Mouse (Mus musculus) cerebellum, adult 8-10 months (tissue): ENCODE results near the gene Rcc2.

Source experiments
- DNase-seq: peaks from one replicate; pipeline ENCODE4 v3.0.0; 2022

Rcc2 gene

DNA sequence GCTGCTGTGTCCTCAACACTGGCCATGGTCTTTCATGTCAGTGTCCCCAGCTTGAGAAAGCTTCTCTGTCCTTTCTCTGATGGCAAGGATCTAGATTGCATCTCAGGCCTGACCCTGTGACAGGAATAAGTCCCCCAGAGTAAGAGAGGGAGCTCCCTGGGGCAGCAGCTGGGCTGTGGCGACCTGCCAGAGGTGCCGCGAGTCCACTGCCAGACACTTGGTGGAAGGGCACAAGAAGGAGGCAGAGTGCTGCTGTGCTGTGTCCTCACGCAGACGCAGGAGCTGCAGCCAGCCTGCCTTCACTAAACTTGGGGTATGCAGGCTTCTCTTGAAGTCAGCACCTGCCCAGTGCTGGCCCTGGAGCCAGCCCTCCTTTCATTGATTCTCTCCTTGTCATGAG, 11.0 kb downstream of the Rcc2 start:
- no peak for DNase-seq

DNA sequence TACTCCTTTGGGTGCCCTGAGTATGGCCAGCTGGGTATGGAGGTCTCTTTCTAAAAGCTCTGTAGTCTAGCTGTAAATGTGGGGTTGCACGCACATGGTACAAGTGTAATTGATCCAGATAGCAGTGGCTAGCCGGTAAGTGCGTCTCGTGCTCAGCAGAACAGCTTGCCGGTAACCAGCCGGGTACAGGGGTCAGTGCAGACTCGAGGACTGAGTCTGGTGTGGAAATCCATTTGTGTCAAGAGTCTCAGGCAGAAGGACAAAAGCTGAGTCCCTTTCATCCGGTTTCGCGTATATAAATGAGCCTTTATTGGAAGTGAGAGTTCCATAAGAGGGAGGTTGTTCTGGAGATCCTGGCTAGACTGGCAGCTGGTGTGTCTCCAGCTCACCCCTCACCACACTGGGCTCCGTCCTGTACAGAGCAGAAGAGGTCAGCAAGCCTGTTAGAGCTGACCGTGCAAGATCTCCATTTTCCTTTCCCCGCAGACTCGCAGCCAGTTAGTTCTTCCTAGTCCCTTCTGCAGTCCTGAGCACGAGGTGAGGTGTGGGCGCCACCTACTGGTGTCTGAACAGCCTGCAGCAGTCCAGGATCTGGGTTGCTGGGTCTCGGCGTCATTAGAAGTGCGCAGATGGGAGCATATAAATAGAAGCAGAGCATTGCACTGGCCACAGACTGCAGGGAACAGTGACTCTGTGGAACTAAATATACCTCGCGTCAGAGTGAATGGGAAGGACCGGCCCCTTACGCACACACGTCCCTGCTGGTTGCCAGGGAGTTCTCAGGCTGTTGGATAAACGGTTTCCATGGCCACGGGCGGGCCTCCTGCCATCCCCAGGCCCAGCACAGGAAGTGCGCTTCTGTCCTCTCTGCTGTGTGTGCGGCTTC, 13.4 kb downstream of the Rcc2 start:
- DNase-seq = peak; percentile 99

DNA sequence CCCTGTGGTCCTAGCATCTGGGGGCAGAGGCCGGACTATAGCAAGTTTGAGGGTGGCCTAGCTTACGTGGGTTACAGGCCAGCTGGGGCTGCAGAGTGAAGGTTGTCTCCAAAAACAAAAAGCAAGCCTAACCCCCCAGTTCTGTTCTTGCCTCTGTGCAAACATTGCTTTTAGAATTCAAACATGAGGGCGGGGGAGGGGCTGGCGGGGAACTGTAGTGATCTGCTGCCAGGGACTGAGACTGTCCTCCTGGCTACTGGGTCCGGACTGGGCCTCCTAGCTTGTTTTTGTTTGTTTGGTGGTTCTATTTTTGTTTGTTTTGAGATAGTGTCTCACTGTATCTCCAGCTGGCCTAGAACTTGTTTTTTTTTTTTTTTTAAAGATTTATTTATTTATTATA, 14.2 kb downstream of the Rcc2 start:
- DNase-seq = no peak

DNA sequence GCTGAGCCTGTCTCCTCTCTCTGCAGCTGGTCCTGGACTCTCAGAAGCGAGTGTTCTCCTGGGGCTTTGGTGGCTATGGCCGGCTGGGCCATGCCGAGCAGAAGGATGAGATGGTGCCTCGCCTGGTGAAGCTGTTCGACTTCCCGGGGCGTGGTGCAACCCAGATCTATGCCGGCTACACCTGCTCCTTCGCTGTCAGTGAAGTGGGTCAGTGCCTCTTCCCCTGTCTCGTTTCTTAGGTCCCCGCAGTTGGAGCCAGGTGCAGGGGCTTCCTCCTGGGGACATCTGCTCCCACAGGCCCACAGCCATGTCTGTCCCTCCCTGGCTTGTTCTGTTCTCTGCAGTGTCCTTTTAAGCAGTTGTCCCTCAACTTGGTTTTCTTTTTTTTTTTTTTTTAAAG, 16.7 kb downstream of the Rcc2 start:
- no peak for DNase-seq

DNA sequence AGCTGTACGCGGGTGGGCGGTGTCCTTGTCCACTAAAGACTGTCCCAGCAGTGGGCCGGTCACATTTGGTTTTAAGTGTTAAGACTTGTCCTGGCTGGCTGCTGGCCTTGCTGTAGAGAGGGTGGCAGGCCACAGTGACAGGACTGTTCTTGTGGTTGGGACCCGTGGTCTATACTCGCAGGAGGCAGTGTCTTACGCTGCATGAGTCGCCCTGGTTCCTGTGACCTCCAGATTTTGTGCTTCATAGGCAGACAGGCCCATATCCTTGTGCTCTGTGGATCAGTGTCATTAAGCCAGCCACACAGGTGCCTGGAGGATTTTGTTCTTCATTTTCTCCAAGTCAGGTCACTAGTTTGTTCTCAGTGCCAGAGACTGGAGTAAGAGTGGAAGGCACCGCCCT, 18.1 kb downstream of the Rcc2 start:
- no peak for DNase-seq

- no peak for DNase-seq
Measured at GRCm38 (mm10) chr4:140720091-140720490, 19.8 kb downstream of the Rcc2 start.

DNA sequence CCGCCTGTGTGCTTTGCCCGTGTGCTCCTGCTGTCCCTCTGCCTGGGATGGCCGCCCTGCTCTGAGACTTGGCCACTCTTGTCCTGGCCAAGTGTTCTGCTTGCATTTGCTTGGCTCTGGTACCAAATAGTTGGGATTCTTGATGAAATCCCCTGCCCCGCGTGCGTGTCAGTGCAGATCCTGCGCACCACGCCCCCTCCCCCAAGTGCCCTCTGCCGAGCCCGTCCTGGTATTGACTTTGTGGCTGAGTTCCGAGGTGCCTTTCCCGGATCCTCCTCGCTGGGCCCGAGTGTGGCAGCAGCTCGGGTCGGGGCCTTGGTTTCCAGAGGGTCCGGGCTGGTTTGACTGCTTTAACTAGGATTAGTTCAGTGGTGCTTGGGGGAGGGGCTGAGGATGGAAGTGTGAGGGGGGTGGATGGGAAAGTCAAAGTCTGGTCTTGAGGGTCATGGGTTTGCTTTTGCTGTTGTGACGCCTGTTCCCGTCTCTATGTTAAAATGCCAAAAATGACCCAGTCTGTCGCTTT, 21.7 kb downstream of the Rcc2 start:
- DNase-seq = no peak

- DNase-seq = no peak
Measured at GRCm38 (mm10) chr4:140722710-140723109, 22.4 kb downstream of the Rcc2 start.

GRCm38 (mm10) chr4:140723192-140723591, 22.9 kb downstream of the Rcc2 start:
- no peak for DNase-seq

- peak; percentile 19 for DNase-seq
Measured at GRCm38 (mm10) chr4:140723801-140724200, 23.5 kb downstream of the Rcc2 start.

GRCm38 (mm10) chr4:140724739-140725138, 24.4 kb downstream of the Rcc2 start:
- DNase-seq = no peak

DNA sequence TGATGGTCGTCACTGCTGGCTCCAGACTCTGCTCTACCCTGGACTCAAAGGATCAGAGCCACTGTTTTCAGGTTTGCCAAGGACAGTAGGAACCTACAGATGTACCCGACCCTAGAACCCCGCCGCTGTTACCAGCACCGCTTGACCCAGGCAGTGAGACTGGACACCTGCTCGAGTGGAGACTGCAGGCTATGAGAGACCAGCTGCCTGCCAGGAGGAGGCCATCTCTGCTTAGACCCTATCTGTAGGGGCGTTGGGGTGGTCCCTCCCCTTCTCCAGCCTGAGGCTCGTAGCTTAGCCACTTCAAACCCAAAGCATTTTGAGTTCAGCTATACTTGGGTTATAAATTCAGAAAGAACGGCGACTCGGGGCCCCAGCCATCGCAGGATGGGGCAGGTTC, 26.6 kb downstream of the Rcc2 start:
- DNase-seq = no peak

- no peak for DNase-seq
Measured at GRCm38 (mm10) chr4:140731654-140732053, 31.3 kb downstream of the Rcc2 start.

GRCm38 (mm10) chr4:140732871-140733270, 32.5 kb downstream of the Rcc2 start:
- no peak for DNase-seq

- DNase-seq = no peak
Measured at GRCm38 (mm10) chr4:140740655-140741054, 40.3 kb downstream of the Rcc2 start.

DNA sequence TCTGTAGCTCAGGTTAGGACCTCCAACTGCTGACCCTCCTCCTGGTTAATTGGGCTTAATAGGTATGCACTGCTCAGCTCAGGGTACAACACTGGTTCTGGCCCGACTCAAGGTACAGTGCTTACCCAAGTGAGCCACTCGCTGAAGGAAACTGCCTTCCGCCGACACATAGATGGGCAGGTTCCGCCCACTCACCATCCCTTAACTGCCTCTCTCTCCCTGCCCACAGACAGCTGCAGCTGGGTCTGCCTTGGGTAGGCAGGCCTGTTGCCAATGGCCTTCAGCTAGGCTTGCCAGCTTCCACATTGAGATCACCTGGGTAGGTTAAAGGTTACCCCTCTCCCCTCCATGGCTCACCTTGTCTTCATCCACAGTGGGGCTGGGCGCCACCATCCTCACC, 41.1 kb downstream of the Rcc2 start:
- no peak for DNase-seq

DNA sequence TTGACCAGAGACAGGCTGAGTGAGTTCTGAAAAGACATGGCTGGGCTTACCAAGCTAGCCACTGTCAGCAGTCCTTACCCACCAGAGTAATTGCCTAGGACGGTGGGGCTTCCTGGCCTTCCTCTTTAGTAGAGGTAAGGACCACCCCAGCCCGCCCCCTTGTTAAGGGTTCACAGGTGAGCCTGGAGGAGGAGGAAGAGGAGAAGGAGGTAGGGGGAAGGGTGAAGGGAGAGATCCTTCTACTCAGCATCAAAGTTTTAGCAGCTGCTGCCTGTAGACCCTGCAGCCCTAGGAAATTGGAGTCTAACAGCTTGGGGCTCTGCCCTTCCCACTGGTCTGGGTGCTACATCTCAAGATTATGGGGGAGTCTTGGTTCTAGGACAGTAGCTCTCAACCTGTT, 42.2 kb downstream of the Rcc2 start, which contains the start of gene Padi6:
Gene Padi6 (minus strand): TSS at position 101 of the 400 bp plus-strand sequence.
- no peak for DNase-seq

- DNase-seq = no peak
Measured at GRCm38 (mm10) chr4:140743086-140743485, 42.7 kb downstream of the Rcc2 start.

GRCm38 (mm10) chr4:140744654-140745053, 44.3 kb downstream of the Rcc2 start:
- peak; percentile 29 for DNase-seq

DNA sequence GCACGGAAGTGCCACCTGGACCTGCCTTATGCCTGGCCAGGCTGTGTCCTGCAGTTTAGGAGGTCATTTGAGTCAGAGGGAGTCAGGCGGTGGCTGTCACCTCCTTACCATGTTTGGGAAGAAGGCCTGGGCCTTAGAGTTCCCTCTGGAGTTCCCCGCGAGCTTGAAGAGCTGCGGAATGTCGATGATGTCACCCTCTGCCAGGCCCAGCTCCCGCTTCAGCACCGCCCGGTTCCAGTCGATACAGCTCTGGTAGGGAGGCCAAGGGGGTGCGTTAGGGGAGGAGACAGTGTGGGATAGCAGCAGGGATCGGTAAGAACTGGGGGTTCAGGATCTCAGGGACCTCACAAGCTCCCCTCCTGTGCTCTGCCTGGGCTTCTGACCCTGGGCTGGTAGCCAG, 47.6 kb downstream of the Rcc2 start:
- no peak for DNase-seq

DNA sequence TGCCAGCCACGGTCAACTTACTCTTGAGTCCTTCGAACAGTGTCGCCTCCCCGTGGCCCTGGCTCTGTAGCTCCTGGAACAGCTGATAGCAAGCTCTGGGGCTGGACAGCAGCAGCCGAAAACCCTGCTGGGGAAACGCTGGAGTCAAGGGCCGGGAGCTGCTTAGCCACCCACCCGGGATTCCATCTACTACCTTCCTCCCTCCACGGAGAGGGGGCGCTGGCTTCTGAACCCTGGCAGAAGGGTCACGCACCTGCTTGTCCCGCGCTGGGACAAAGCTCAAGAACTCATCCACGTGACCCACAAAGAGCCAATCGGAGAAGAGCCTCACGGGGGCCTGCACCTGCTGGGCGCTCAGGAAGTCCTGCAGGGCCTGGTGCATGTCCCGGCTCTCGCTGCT, 50.0 kb downstream of the Rcc2 start:
- peak; percentile 5 for DNase-seq

- DNase-seq = no peak
Measured at GRCm38 (mm10) chr4:140753366-140753765, 53.0 kb downstream of the Rcc2 start.

- no peak for DNase-seq
Measured at GRCm38 (mm10) chr4:140755811-140756210, 55.5 kb downstream of the Rcc2 start.

- no peak for DNase-seq
Measured at GRCm38 (mm10) chr4:140761601-140762000, 61.3 kb downstream of the Rcc2 start.

GRCm38 (mm10) chr4:140763158-140763557, 62.8 kb downstream of the Rcc2 start:
- peak; percentile 16 for DNase-seq
